Mouse (Mus musculus) cerebellum, postnatal 4 days (tissue): ENCODE data around the gene Rbm5.
A peak's percentile ranks its signal among the peaks of the same experiment; 100 is the strongest.

Experiments
- DNase-seq, 2 experiments: peaks; one replicate each; pipeline ENCODE4 v3.0.0; 2022; ENCODE audit warnings: low spot score in 2 of 2, mixed read lengths in 1 of 2

Rbm5 gene

DNA sequence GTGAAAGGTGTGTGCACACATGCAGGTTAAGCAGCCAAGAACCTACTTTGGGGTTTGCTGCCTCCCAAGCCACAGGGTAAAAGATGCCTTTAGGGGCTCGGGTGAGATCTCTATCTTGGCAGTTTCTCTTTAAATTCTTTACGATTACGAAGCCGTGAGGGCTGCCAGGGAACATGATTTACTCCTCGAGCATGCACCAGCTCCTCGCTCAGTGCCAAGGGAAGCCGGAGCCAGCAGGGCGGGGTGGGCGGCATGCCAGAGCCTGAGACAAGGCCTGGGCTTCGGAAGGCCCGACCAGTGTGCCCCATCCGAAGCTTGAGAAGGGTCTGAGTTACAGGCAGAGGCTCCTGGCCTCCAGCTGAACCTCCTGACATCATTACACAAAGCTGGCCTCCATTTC, 69.2 kb downstream of the Rbm5 start:
- DNase-seq: peak; percentile 79 to 89

DNA sequence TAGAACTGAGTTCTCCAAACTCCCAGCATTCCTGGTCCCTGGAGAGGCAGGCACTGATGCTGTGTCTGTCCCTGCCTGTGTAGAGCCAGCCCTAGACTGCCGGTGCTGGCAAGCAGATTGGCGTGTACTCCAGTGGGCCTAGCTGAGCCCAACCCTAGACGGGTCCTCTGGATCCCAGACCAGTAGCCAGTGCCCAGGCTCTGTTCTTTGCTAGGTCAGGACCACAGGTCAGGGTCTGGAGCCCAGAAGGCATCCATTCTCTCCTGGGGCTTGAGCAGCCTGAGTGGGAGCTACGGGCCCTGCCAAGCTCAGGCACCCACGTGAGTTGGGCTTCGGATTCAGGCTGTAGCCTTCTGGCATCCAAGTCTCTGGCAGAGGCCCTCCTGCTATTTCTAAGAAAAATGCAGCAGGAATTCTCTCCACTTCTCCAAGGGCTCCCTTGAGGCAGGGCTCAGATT, 70.7 kb downstream of the Rbm5 start:
- DNase-seq: no peak

- DNase-seq: no peak
Measured at GRCm38 (mm10) chr9:107699376-107699980, 71.3 kb downstream of the Rbm5 start.

- no peak for DNase-seq
Measured at GRCm38 (mm10) chr9:107698611-107699190, 72.1 kb downstream of the Rbm5 start.

GRCm38 (mm10) chr9:107697811-107698521, 72.8 kb downstream of the Rbm5 start:
- no peak for DNase-seq

DNA sequence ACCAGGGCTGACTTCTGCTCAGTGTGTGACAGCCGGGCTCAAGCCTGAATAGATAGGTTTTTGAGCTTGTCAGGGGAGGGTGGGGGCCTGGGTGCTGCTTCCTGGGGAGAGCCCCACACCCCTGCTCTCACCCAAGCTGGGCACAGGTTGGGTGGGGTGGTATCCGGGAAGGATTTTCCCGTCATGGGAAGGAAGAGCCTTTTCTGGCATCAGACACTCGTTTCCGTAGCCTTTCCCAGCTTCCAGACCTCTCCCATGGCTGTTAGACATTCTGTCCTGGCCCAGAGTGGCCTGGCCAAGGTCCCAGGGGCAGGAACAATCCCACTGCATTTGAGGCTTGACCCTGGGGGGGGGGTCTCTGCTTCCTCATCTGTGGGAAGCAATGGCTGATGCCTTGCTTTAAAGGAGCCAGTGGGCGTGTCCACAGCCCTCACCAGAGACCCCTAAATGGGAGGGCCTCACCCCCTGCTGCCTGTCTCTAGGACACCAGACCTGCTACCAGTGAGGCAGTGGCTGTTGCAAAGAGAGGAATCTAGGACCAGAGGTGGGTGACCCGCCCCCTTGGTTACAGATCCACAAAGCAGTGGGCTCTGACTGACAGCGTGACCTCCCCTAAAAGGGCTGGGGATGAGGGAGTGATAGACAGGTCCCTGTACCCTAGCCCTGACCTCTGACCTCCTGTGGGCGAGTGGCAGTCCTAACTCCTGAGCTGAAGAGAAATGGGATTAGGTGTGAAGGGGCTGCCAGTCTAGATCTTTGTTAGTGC, 73.8 kb downstream of the Rbm5 start:
- DNase-seq: no peak

- DNase-seq: no peak
Measured at GRCm38 (mm10) chr9:107696106-107696479, 74.7 kb downstream of the Rbm5 start.

DNA sequence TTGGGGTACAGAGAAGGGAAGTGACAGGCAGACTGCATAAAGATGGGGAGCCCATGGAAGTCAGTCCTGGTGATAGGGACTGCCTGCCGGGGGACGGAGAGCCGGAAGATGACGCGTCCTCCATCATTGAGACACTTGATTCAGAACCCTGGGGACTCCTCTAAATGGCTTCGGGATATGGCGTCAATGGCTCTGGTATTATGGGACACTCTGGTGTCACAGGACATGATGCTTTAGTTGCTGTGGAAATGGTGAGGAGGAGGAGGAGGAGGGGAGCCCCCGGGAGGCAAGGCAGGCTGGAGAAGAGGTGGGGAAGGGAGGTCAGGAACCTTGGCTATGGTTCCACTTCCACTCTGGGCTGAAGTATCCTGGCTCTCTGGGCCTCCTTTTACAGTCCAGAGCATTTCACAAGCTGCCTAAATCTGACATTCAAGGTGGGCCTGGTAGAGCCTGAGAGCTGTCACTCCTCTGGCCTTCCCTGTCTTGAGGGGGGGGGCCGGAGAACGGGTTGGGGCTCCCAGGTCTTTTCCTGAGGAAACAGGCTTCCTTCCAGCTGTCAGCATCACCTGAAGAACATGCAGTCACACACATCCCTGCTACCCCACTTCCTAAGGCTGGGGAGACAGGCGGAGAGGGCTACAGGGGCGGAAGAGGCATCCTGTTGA, 75.2 kb downstream of the Rbm5 start:
- DNase-seq: no peak

DNA sequence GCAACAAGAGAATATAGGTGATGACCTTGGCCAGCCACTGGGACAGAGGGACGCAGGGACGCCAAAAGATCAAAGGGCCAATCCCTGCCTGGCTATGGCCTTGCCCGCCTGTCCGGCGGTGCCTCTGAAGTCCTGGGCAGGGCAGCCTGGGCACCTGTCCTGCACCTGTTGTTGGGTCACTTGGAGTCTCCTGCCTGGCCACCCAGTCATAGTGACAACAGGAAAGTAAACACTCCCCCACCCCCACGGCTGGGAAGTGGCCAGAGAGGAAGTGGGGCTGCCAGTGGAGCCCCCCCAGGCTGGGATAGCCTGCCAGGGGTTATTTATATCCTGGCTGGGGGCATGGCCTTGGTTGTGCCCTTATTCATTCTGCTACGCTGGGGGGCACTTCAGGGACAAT, 76.2 kb downstream of the Rbm5 start:
- DNase-seq: no peak

GRCm38 (mm10) chr9:107693433-107693987, 77.3 kb downstream of the Rbm5 start:
- no peak for DNase-seq

- no peak for DNase-seq
Measured at GRCm38 (mm10) chr9:107692785-107693184, 78.0 kb downstream of the Rbm5 start.

- no peak for DNase-seq
Measured at GRCm38 (mm10) chr9:107690391-107690790, 80.4 kb downstream of the Rbm5 start.
